Mouse (Mus musculus): Measurements from ENCODE around the gene Zfp622.
A peak's percentile ranks its signal among the peaks of the same experiment; 100 is the strongest.

Zfp622 gene

DNA sequence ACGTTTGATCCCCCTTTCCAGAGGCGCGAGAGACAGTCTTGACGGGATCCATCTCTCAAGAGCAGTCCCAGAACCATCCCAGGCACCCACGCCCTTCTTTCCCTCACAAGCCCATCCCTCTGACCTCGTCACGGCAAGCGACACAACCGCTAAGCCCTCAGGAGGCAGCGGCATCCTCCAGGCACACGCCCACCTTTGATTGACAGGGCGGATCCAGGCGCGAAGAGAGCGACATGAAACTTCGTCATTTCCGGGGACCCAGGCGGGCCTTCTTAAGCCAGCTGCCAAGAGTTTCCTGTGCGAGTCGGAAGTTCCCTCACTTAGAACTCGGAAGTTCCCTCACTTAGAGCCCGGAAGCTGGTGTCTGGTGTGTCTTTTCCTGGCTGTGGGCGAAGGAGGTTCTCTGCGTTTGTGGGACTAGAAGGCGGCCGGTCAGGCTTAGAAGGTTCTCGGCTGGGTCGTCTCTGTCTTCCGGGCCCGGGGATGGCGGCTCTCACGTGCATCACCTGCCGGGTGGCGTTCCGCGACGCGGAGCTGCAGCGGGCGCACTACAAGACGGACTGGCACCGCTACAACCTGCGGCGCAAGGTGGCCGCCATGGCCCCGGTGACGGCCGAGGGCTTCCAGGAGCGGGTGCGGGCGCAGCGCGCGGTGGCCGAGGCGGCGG lies at the start of gene Zfp622:
Gene Zfp622 (plus strand): TSS at position 300 of the 667 bp plus-strand sequence.
- peak; percentile 98 for DNase-seq (ENCODE audit: low read depth, low spot score)

DNA sequence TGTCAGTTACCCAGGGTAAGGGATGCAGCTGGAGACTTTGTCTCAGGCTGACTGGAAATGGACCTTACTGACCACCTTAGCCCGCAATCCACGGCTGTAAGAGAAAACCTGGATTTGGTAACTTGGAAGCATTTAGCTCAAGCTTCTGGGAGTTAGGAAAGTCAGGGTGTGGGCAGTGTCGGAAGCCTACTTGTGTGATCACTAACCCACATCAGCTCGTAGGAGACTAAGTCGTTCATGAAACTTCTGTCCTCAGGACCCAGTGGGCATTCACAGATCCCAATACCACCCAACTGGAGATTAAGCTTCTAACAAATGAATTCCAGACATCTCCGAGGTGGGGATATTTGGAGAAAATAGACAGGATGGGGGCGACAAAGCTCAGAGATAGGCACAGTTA lies 49.8 kb upstream of the Zfp622 start:
- no peak for DNase-seq (ENCODE audit: low read depth, low spot score)

DNA sequence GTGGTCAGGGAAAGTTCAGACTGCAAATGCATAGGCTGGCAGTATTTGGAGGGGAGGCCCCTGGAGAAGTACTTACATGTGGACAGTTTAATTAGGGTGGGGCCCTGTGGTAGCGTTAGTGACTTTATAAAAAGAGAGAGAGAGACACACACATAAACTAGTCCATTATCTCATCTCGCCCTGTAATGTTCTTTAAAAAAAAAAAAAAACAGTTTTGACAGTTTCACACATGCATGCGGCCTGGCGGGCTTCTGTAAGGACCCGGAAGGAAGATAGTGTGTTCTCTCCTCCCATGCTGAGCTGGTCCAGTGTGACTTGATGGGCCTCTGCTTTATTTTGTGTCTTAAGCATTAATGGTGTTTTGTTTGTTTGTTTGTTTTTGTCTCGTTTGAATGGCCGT lies 45.7 kb upstream of the Zfp622 start:
- DNase-seq (ENCODE audit: low read depth, low spot score), result no peak

DNA sequence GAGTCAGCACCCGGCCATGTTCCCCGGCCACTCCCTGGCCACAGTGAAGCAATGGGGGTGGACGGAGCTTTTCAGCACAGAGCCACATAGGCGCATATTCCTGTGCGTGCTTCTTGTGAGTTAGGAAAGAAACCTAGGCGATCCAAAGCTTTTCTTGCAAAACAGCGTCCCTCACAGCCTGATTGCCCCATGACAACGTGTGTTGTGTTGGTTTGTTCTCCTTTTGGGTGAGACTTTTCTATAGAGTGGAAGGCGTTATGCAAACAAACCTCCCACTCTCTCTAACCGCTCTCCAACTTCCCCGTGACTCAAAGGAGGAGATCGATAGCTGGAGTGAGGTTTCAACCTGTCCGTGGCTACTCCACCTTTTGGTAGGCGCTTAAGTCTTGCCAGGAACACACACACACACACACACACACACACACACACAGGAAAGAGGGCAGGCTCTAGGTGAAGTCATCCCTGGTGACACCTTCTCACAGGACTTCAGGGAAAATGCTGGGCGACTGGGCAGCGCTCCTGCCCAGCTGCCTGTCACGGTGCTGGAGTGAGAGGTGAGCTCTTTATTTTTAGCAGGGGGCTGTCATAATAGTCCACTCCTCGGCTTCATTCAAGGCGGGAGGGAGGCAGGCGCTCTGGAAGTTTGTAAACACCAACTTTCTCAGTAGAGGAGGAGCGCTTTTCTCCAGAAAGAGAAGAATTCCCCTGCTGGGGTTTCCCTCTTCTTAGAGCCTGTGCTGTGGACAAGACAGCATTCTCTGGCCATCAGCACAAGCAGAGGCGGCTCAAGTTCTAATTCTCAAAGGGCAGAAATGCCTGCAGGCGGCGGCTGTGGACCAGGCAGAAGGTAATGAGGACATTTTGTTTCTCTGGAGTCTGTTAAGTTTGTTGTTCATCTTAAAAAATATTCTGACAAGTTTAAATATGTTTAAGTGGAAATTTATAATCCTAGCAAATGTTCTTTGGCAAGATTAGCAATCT lies 43.5 kb upstream of the Zfp622 start:
- no peak for DNase-seq (ENCODE audit: low read depth, low spot score)

DNA sequence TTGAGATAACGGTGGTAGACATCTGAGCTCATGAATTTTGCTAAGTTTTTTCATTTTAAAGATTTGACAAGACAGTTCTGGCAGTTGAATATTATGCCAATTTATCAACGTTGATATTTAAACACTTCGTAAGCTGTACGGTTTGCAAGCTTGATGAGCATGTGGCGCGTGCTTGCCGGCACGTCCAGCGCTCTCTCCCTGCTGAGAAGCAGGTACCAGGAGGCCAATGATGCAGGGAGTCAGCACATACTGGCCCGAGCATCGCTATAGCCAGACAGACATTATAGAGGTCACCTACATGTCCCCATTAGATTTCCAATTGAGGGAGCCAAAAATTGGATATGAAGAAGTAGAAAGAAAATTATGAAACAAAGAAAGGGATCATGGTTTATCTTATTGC lies 42.7 kb upstream of the Zfp622 start:
- no peak for DNase-seq (ENCODE audit: low read depth, low spot score)

DNA sequence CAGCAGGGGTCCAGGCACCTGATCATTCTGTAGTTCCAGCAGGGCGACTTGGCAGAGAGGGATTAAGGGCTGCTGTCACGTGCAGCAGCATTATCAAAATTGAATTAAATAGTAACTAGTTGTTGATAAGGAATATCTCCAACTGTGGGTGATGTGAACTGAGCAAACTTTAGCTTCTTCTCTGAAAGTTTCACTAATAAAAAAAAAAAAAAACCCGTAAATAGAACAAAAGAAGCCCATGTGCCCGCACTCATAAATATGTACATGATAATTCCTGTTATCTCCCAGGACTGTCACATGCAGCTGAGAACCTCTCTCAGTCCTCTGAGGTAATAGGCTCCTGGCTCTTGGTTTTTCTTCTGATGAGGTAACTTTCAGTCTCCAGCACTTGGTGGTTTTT lies 41.8 kb upstream of the Zfp622 start:
- no peak for DNase-seq (ENCODE audit: low read depth, low spot score)

DNA sequence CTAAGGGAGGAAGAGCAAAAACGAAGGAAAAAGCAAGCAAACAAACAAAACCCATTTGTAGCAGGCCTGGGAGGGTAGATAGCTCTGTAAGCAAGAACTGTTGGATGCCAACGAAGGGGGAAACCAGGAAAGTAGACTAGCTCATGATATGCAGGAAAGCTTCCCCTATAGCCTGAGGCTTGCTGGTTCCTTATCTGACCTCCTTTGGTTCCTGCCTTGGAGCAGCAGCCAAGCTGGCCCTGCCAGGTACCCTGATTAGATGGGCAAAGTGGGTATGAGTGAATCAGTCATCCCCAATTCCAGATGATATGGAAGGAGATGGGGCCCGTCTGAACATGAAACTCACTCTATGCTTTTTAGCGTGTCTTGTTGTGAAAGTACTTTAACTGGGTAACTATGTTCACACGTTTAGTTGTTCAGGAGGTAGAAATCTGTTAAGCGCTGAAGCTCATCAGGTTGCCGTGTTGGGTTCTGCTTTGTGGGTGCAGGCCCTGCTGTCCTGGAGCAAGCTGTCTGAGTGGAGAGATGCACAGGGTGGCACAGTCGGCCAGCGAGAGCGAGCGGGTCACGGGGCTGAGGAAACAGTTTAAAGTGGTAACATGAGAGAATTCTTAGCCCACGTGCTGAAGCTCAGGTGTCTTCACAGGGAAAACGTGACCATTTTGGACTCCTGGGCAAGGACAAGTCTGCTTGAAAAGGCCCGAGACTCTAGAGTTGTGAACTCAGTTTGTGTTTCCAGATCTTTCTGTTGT lies 40.6 kb upstream of the Zfp622 start:
- DNase-seq (ENCODE audit: low read depth, low spot score), result no peak

DNA sequence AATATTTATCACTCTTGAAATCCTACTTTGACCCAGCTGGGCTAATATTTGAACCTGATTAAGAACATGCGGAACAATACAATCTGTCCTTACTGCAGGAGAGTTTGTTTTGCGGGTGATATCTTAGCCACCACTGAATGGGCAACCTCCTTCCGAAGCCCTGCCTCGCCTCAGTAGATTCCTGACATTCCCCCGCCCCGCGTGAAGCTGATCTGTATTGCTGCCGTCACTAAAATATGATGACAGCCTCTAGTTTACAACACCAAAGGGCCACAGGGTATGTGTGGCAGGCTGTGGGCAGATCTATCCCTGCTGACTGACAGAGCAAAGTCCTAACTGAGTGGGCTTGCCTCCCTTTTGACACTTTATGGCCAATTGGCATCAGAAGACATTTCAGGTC lies 38.9 kb upstream of the Zfp622 start:
- no peak for DNase-seq (ENCODE audit: low read depth, low spot score)

DNA sequence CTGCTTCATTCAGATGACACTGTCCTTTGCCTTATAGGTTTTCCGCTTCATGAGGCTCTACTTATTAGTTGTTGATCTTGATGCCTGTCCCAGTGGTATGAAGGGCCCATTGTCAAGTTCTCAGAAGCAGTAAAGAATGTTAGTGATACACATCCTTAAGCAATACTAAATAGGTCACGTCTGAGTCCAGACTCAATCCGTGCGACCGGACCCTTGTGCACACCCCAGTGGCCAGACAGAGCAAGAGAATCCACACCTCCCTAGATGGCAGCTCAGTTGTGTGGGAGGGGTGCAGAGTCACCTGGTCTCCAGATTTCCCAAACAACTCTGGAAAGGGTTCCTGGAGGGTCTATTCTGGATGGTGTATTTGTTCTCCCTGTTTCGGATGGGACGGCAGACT lies 37.7 kb upstream of the Zfp622 start:
- DNase-seq (ENCODE audit: low read depth, low spot score), result no peak

DNA sequence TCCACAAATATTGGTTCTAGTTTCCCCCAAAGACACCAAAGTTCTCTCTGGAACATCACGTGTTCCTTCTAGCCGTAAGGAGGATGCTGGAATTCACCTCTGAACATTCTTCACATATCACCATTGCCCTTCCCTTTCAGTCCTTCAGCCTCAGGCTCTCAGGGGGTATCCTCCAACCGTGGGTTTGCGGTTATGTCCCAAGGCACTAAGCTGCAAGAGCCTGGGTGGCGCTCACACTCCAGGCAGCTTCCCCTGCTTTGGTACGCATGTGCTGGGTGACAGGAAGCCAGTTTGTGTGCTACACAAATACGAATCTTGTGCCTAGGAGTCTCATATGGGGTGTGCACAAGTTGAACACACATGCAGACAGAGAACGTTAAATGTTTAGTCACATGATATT lies 36.8 kb upstream of the Zfp622 start:
- DNase-seq (ENCODE audit: low read depth, low spot score), result no peak

DNA sequence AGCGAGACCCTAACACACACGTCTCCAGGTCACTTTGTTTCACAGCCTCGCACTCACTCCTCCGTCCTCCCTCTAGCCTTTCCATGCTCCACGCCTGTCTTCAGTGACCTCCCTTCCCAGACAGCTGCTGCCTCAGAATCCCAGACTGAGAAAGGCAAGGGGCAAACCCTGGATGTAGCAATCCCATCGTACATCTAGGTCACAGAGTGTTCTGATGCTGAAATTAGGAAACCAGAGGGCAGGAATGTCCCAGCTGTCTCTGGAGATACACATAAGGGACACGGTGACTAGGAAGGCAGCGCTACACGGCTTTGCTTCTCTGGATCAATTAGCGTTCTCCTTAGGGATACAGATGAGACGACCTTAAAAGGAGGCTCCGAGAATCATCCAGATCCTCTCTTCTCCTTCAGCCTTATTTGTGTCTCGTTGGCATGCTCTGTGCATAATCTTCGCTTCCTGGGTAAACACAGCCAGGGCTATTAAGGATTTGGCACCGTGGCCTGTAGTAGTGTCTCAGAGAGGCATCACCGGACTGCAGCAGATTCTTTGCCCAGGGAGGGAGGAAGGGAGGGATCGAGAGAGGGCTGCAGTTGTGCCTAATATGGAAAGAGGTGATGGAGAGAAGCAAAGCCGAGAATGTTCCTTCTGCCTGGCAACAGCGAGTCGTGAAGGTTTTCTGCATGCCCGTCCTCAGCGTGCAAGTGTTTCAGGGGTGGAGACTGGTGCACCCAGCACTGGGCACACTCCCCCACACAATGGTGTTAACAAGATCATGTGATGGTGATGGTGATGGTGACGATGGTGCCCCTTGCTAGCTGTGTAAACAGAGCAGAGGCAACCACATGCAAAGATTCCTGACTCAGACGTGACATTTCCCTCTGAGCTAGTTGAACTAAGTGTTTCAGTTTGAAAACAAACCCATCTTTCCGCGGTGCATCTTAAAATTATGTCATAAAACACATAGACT lies 35.6 kb upstream of the Zfp622 start:
- DNase-seq (ENCODE audit: low read depth, low spot score), result no peak

DNA sequence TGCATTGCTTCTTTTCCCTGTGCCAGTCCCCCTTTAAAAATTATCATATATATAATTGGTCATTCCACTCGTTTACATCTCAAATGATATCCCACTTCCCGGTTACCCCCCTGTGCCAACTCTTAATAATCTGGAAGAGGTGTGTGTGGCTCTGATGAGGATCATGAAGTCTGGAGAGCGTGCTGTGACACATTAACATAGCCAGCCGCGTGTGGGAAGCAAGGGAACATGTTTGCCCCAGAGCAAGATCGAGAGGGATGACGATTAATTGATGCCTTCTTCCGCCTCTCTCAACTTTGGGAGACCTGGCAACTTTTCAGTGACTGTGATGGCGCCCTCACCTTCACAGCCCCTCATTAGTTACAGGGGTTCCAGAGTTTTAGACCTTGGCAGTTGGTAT lies 34.5 kb upstream of the Zfp622 start:
- no peak for DNase-seq (ENCODE audit: low read depth, low spot score)

DNA sequence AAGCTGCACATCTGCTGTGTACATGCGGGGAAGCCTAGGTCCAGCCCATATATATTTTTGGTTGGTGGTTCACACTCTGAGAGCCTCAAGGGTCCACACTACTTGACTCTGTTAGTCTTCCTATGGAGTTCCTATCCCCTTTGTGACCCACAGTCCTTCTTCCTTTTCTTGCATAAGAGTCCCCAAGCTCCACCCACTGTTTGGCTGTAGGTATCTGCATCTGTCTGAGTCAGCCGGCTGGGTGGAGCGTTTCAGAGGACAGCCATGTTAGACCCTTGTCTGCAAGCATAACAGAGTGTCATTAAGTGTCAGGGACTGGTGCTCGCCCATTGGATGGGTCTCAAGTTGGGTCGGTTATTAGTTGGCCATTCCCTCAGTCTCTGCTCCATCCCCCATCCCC lies 33.6 kb upstream of the Zfp622 start:
- DNase-seq (ENCODE audit: low read depth, low spot score), result no peak

DNA sequence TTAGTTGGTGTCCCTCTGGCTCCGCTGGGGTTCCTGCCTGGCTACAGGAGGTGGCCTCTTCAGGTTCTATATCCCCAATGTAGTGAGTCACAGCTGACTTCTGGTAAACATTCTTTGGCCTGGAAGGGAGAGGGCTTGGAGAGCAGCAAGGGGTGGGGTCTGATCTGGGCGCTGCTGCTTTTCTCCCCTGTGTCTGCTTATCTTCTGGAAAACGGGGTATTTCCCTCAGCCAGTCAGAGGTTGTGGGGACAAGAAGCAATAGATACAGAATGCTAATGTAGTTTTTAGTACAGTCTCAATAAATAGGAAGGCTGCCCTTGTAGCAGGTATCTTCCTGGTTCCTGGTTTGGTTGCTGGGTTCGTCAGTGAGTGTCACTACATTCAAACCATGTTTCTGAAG lies 33.1 kb upstream of the Zfp622 start:
- DNase-seq (ENCODE audit: low read depth, low spot score), result no peak

DNA sequence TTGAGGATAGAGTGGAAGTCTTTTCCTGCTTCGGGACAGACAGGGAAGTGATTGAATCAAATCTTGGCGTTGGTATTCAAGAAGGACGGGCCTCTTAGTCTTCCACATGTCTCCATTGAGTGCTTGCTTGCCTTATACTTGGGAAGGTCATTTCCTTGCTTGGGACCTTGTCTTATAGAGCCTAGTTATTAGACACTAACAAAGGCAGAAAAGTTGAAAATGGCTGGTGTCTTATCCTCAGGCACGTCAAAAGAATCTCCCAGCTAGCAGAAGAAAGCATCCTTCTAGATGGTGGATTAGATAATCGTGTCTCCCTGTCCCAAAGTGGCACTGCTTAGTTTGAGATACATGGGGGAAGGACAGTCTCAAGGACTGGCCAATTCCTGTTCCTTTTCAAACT lies 28.2 kb upstream of the Zfp622 start:
- no peak for DNase-seq (ENCODE audit: low read depth, low spot score)

DNA sequence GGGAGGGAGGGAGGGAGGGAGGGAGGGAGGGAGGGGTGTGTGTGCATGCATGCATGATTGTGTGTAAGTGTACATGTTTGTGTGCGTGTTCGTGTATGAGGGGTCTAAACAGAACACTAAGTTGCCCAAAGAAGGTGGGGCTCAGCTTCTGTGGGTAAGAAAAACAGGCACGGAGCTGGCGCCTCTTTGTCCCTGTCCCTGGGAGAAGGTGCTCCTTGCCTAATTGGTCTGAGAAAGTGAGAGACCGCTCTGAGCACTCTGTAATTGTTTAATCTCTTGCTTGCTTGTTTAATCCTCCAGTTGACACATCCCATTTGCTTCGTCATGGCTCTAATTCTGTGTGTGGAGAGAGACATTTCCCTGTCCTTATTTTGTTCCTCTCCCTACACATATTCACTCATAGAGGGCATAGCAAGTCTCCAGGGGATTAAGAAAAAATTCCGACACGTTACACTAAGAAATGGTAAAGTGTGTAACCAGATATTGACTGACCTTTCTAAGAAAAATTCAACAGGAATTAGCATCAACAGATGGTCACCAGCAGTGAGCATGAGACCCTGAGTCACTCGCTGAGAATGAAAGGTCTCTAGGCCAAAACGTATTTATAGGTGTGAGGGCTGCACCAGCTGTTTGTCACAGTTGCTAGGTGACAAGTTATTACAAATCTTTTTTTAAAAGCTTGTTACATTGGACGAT lies 27.6 kb upstream of the Zfp622 start:
- no peak for DNase-seq (ENCODE audit: low read depth, low spot score)

DNA sequence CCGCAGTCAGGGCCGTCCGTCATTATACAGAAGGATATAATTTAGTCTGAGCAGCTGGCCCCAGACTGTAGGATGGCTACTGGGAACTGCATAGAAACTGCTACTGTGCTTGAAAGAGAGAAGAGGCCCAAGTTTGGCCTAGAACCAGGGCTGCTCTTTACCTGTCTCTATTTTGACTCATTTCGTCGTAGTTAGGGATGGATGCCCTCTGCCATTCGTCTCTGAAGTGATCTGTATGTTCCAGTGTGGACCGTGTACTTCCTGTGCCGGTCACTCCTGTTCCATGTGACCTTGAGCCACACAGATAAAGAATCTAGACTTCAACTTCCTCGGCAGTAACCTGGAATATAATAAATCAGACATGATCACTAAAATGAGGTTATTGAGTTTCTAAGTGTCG lies 26.5 kb upstream of the Zfp622 start:
- DNase-seq (ENCODE audit: low read depth, low spot score), result no peak

DNA sequence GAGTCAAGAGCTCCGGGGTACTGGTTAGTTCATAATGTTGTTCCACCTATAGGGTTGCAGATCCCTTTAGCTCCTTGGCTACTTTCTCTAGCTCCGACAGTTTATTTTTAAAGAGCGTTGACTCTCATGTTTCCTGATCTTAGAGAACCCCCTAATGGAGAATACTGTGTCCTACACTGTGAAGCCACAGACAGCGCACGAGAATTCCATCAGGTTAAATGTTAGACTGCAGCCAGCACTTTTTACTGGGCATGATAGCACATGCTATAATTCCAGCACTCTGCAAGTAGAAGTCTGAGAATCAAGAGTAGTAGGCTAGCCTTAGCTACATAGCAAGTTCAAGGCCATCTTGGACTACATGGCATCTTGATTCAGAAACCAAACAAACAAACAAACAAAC lies 24.8 kb upstream of the Zfp622 start:
- DNase-seq (ENCODE audit: low read depth, low spot score), result peak; percentile 43

DNA sequence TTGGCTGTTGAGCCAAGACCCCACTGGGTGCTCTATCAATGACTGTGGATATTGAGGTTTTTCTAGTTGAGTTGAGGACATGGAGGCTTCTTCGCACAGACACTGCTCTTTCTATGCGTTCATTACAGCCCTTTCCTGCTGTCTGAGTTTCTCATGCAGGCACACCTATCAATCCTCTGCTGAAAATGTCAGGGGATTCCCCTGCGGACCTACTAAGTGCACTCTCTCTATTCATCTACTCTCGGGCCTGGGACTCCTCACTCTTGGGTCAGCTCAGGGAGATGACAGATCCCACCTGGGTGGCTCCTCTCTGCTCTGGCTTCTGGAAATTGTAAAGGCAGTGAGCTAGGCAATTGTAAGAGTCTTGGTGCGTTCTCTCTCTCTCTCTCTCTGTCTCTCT lies 23.9 kb upstream of the Zfp622 start:
- DNase-seq (ENCODE audit: low read depth, low spot score), result no peak

DNA sequence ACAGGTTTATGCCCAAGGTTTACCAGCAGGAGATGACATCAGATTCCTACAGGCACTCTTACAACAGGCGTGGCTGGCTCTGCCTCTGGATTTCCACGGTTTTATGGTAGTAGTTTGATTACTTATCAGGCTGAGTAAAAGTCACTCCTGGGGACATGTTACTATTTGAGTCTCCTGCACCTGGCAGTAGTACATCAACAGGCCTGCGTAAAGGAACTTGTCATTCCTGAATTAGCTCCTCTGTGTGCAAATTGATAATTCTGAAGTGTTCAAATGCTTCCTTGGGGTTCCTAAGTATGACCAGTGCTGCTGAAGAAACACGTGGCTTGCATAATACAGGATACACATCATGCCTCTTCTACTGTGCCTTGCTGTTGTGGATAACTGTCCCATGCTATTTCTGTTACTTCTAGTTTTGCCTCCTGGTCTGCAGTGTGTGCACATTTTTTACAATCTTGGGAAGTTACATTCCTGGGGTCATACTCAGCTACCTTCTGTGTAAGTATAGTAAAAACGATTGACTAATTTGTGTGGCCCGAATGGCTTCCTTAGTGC lies 17.9 kb upstream of the Zfp622 start:
- no peak for DNase-seq (ENCODE audit: low read depth, low spot score)
